Mouse (Mus musculus): ENCODE data around the gene Csnk1g1.

DNA sequence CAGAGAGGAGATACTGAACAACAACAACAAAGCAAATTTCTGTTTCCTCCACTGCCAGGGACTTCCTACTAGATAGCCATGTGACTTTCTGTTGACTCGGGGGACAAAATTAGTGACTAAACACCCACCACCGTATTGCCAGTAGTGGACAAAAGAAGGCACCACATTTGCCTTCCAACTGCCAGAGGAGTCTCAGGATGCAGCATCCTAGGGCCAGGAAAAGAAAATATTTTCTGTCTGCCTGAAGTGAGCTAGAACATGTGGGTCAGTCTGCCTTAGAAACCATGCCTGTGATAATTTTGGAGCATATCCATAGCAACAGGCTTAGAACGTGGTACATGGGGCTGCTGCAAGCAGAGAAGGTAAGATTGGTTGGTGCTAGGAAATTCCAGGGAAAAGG lies 132.1 kb downstream of the Csnk1g1 start:
- no peak for TF ChIP-seq CTCF (IDR thresholded peaks at IDR 0.05; ENCODE audit: low read depth, low read length)
- TF ChIP-seq POLR2A (IDR thresholded peaks at IDR 0.05; ENCODE audit: extremely low read depth, insufficient read depth, low read length): no peak
